Mouse (Mus musculus) cerebellum, adult 18-20 months (tissue): ENCODE data around the gene Pten.
"Not testable (repeated sequence)": the region's sequence is repeated elsewhere in the genome, so short reads cannot be mapped to it uniquely, and the experiment has no call there.

ENCODE experiments used
- DNase-seq, 2 experiments: peaks; one replicate each; pipeline ENCODE4 v3.0.0; 2021

Gene Pten

GRCm38 (mm10) chr19:32818759-32819158 lies 61.5 kb downstream of the Pten start:
- DNase-seq: no peak

GRCm38 (mm10) chr19:32822959-32823358 lies 65.7 kb downstream of the Pten start:
- not testable (repeated sequence) for DNase-seq

- no peak for DNase-seq
Measured at GRCm38 (mm10) chr19:32826616-32827015, 69.3 kb downstream of the Pten start.

- no peak for DNase-seq
Measured at GRCm38 (mm10) chr19:32829871-32830270, 72.6 kb downstream of the Pten start.

- no peak for DNase-seq
Measured at GRCm38 (mm10) chr19:32831286-32831685, 74.0 kb downstream of the Pten start.

- DNase-seq: no peak
Measured at GRCm38 (mm10) chr19:32840491-32840890, 83.2 kb downstream of the Pten start.

GRCm38 (mm10) chr19:32844486-32844885 lies 87.2 kb downstream of the Pten start:
- DNase-seq: no peak

- no peak for DNase-seq
Measured at GRCm38 (mm10) chr19:32848041-32848440, 90.7 kb downstream of the Pten start.

GRCm38 (mm10) chr19:32852306-32852705 lies 95.0 kb downstream of the Pten start:
- no peak for DNase-seq

- no peak for DNase-seq
Measured at GRCm38 (mm10) chr19:32861675-32862575, 104.6 kb downstream of the Pten start.

GRCm38 (mm10) chr19:32866765-32867164 lies 109.5 kb downstream of the Pten start:
- no peak for DNase-seq

- DNase-seq: no peak
Measured at GRCm38 (mm10) chr19:32867181-32867897, 110.0 kb downstream of the Pten start.

- no peak for DNase-seq
Measured at GRCm38 (mm10) chr19:32868560-32868959, 111.3 kb downstream of the Pten start.

- DNase-seq: no peak
Measured at GRCm38 (mm10) chr19:32869053-32869680, 111.9 kb downstream of the Pten start.

GRCm38 (mm10) chr19:32873904-32874637 lies 116.8 kb downstream of the Pten start:
- DNase-seq: no peak
